Mouse (Mus musculus) heart, postnatal 0 days (tissue): Measurements from ENCODE around the gene 4930568D16Rik. TPM values are rescaled to one million over a fixed set of nuclear protein-coding genes. Genes with fewer than 3 reads are reported as not detected.

ENCODE experiments used
- ATAC-seq: fragments of 200-750 bp; cut with Nextera tagmentation; 2 replicates; pipeline ENCODE4 v1.8.0; 2017; ENCODE audit warnings: low read depth, moderate number of reproducible peaks, moderate library complexity; ENCODE audit not compliant: insufficient read depth
- DNase-seq: peaks from one replicate; pipeline ENCODE4 v3.0.0-alpha.2; 2016; ENCODE audit warnings: low spot score
- H3K27ac ChIP-seq: fragments of 300-500 bp; sonication (generic); 2 replicates; pipeline ENCODE4 v1.5.1; 2014; ENCODE audit warnings: low read depth, mild to moderate bottlenecking
- H3K27me3 ChIP-seq: fragments of 300-500 bp; sonication (generic); 2 replicates; pipeline ENCODE4 v1.6.1; 2014; ENCODE audit warnings: low read length, mixed read lengths; ENCODE audit not compliant: control insufficient read depth, insufficient read depth
- H3K36me3 ChIP-seq: fragments of 300-500 bp; sonication (generic); replicated peaks from 2 replicates; pipeline ENCODE4 v1.6.1; 2014; ENCODE audit warnings: low read length, mixed read lengths; ENCODE audit not compliant: control insufficient read depth, insufficient read depth
- H3K4me1 ChIP-seq: fragments of 300-500 bp; sonication (generic); 2 replicates; pipeline ENCODE4 v1.6.1; 2014; ENCODE audit warnings: antibody characterized with exemption; ENCODE audit not compliant: control insufficient read depth, insufficient read depth
- H3K4me2 ChIP-seq: fragments of 300-500 bp; sonication (generic); 2 replicates; pipeline ENCODE4 v1.6.1; 2014; ENCODE audit warnings: low read depth, mild to moderate bottlenecking, low read length, moderate library complexity
- H3K4me3 ChIP-seq: fragments of 300-500 bp; sonication (generic); 2 replicates; pipeline ENCODE4 v1.5.1; 2014; ENCODE audit warnings: low read depth, low read length
- H3K9ac ChIP-seq: fragments of 300-500 bp; sonication (generic); replicated peaks from 2 replicates; pipeline ENCODE4 v1.6.1; 2014; ENCODE audit warnings: low read depth, low read length, mixed read lengths
- H3K9me3 ChIP-seq: fragments of 300-500 bp; sonication (generic); replicated peaks from 2 replicates; pipeline ENCODE4 v1.6.1; 2016; ENCODE audit warnings: low read length; ENCODE audit not compliant: control insufficient read depth
- CTCF ChIP-seq: IDR thresholded peaks from 2 replicates; pipeline ENCODE4 v1.5.1; 2016; ENCODE audit warnings: antibody characterized with exemption, control low read depth, low read depth
- EP300 ChIP-seq: IDR thresholded peaks from 2 replicates; pipeline ENCODE4 v1.6.1; 2016; ENCODE audit warnings: antibody characterized with exemption, low read depth
- WGBS: fragments of 180-500 bp; shearing (Covaris S2); extraction: QIAGEN DNeasy Blood & Tissue Kit; methylation state at CpG from one replicate; pipeline ENCODE4 v1.1.7; 2014; 5-methylcytosine and 5-hydroxymethylcytosine counted together
- polyA plus RNA-seq: library from polyadenylated mRNA; unstranded; fragments of >200 nt; fragmentation: Nextera tagmentation; extraction: Ambion mirVana; gene quantifications from 2 replicates; pipeline ENCODE4 v1.2.1, GENCODE M21; 2015
- total RNA-seq: library from RNA; depleted of rRNA; stranded (reverse); fragments of >200 nt; gene quantifications from 2 replicates; pipeline ENCODE4 v1.2.3, GENCODE M21; 2014; ENCODE audit warnings: low replicate concordance

The 4930568D16Rik gene
- total and polyA plus RNA-seq, 2 experiments from 2014 or later = not detected

- Histone ChIP-seq H3K4me3 (peak overlapping the region; percentile 79), H3K9ac (peak overlapping the region; percentile 78), H3K27ac (peak overlapping the region; percentile 89), H3K36me3 (no peaks in the 10 kb centered on the region), H3K9me3 (no peaks in the 10 kb centered on the region), H3K4me1 (peaks cover 17% of the 10 kb centered on the region), H3K27me3 (no peaks in the 10 kb centered on the region), H3K4me2 (peak overlapping the region; percentile 88)
- ATAC-seq (no peak), DNase-seq (no peak)
- no peak for TF ChIP-seq CTCF
- TF ChIP-seq EP300 = no peak
- 28% methylated on average over 7 of the region's 7 CpGs for WGBS
Measured at GRCm38 (mm10) chr2:35335620-35336019, 31.9 kb downstream of the 4930568D16Rik start.

- Histone ChIP-seq H3K4me2 (no peak overlapping the region), H3K4me3 (no peak overlapping the region)
Measured at GRCm38 (mm10) chr2:35333670-35334069, 33.9 kb downstream of the 4930568D16Rik start.

GRCm38 (mm10) chr2:35331205-35331604 is 36.3 kb downstream of the 4930568D16Rik start:
- Histone ChIP-seq H3K27me3 (no peaks in the 10 kb centered on the region), H3K9ac (no peak overlapping the region), H3K9me3 (no peaks in the 10 kb centered on the region), H3K4me1 (peaks cover 28% of the 10 kb centered on the region), H3K4me3 (no peak overlapping the region), H3K4me2 (no peak overlapping the region), H3K27ac (no peak overlapping the region), H3K36me3 (0 out of 2 replicates have a peak, but pooled peaks cover 4% of the 10 kb centered on the region)
- DNase-seq (no peak), ATAC-seq (no peak)
- TF ChIP-seq EP300 = no peak
- TF ChIP-seq CTCF = no peak
- WGBS = 68% methylated on average over 2 of the region's 2 CpGs

More at GRCm38 (mm10) chr2:35333670-35334069, 33.9 kb downstream of the 4930568D16Rik start:
- peaks cover 17% of the 10 kb centered on the region for H3K4me1 ChIP-seq
- no peak overlapping the region for H3K27ac ChIP-seq
- 0 out of 2 replicates have a peak, but pooled peaks cover 4% of the 10 kb centered on the region for H3K36me3 ChIP-seq
- H3K9ac ChIP-seq = no peak overlapping the region
- DNase-seq = no peak
- TF ChIP-seq EP300 = no peak
- no peak for TF ChIP-seq CTCF
- no peaks in the 10 kb centered on the region for H3K27me3 ChIP-seq
- ATAC-seq = no peak
- H3K9me3 ChIP-seq = no peaks in the 10 kb centered on the region

GRCm38 (mm10) chr2:35329061-35329460 is 38.5 kb downstream of the 4930568D16Rik start:
- H3K4me1 ChIP-seq = peaks cover 23% of the 10 kb centered on the region
- 81% methylated on average over 2 of the region's 2 CpGs for WGBS

GRCm38 (mm10) chr2:35328064-35328792 is 39.3 kb downstream of the 4930568D16Rik start:
- ATAC-seq = no peak

More at GRCm38 (mm10) chr2:35329061-35329460, 38.5 kb downstream of the 4930568D16Rik start:
- Histone ChIP-seq H3K27me3 (no peaks in the 10 kb centered on the region), H3K4me2 (no peak overlapping the region), H3K36me3 (0 out of 2 replicates have a peak, but pooled peaks cover 4% of the 10 kb centered on the region), H3K4me3 (no peak overlapping the region), H3K9ac (no peak overlapping the region), H3K9me3 (no peaks in the 10 kb centered on the region), H3K27ac (no peak overlapping the region)
- DNase-seq (no peak), ATAC-seq (no peak)
- TF ChIP-seq EP300 = no peak
- TF ChIP-seq CTCF = no peak

More at GRCm38 (mm10) chr2:35328064-35328792, 39.3 kb downstream of the 4930568D16Rik start:
- H3K27me3 ChIP-seq = no peaks in the 10 kb centered on the region
- peaks cover 30% of the 10 kb centered on the region for H3K4me1 ChIP-seq
- no peak overlapping the region for H3K27ac ChIP-seq
- DNase-seq = no peak
- no peaks in the 10 kb centered on the region for H3K9me3 ChIP-seq
- 53% methylated on average over 11 of the region's 11 CpGs for WGBS
- no peak overlapping the region for H3K4me3 ChIP-seq
- no peak for TF ChIP-seq CTCF
- TF ChIP-seq EP300 = no peak
- no peak overlapping the region for H3K9ac ChIP-seq
- H3K36me3 ChIP-seq = 0 out of 2 replicates have a peak, but pooled peaks cover 4% of the 10 kb centered on the region
- H3K4me2 ChIP-seq = no peak overlapping the region
